Mouse (Mus musculus) telencephalon, adult 2 months (tissue): ENCODE data around the gene Ssh2.
"Not testable (repeated sequence)": the region's sequence is repeated elsewhere in the genome, so short reads cannot be mapped to it uniquely, and the experiment has no call there.

Experiments
- DNase-seq: peaks from one replicate; pipeline ENCODE4 v3.0.0-alpha.2; 2011; ENCODE audit warnings: low read depth, low spot score

The Ssh2 gene

GRCm38 (mm10) chr11:77348142-77348741 lies 132.2 kb downstream of the Ssh2 start:
- no peak for DNase-seq

GRCm38 (mm10) chr11:77348985-77349384 lies 132.9 kb downstream of the Ssh2 start:
- DNase-seq, result no peak

DNA sequence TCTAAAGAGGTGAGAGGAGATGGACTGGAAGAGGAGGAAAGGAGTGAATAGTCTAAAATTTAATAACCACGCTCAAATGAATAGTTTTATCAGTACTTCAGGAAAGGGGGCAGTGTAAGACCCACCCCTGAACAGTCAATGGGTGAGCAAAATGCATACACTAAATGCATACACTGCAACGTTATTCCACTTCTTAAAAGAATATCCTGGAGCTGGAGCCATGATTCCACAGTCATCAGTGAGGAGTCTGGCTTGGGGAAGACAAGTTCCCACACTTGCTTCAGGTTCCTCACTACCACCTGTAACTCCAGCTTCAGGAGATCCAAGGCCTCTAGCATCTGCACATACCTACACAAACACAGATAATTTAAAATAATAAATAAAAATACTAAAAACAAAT lies 133.6 kb downstream of the Ssh2 start:
- DNase-seq, result no peak

DNA sequence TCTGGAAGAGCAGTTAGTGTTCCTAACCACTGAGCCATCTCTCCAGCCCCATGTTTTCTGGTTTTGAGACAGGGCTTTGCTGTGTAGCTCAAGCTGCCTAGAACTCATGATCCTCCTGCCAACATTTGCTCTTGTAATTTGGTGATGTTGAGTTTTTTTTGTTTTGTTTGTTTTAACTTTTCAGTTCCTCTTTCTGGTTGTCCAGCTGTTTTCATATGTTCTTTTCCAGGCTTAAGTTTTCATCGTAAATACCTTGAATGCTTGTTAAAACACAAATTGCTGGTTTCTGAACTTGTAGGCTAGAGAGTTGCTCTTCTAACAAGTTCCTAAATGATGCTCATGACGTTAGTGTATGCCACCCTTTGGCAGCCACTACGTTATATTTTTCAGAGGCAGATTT lies 139.0 kb downstream of the Ssh2 start:
- no peak for DNase-seq

DNA sequence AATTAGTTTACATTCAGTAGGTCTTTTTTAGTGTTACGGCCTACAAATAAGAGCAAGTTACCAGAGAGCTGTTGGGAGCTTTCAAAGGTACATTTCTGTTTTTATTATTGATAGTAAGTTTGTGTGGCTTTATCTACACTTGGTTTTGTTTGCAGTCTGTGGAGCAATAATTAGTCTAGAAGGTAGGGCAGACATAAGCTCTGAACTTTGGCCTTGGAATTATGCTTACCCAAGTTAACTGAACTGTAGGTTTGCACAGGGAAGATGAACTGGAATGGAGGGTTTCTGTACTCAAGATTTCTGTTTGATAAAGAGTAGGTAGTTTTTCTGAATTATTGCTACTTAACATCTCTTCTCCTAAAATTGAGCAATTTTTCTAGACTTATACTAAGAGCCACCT lies 141.8 kb downstream of the Ssh2 start:
- no peak for DNase-seq

DNA sequence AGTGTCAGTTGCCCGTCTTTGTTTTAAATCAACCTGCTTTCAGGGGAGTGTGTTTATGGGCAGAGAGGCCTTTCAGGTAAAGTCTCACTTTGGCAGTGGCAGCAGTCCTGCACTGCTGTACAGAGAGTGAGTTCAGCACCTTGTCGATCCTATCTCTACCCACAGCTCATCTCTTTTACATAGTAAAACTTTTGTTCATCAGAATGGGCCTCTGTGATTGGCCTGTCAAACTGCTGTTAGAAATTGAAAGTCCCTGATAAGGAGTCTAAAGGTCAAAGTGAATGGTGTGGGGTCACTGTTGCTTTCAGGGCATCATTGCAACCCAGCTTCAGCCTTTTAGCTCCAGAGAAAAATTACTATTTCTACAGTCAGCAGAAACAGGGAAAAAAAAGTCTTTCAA lies 147.4 kb downstream of the Ssh2 start:
- no peak for DNase-seq

DNA sequence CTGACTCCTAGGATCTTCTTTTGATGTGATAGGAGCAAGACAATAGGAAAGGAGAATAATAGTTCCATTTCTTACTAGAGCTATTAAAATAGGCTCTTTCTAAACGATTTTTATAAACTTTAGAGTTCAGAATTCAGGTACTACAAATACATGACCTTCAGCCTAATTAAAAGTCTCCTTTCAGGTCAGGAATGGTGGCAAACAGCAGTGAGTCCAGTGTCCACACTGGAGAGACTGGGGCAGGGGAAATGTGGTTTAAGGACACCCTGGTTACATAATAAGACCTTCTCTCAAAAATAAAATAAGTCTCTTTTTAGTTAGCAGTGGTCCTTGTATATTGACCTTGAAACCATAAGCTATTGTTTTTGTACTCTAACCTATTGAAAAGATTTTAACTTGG lies 148.3 kb downstream of the Ssh2 start:
- DNase-seq, result no peak

DNA sequence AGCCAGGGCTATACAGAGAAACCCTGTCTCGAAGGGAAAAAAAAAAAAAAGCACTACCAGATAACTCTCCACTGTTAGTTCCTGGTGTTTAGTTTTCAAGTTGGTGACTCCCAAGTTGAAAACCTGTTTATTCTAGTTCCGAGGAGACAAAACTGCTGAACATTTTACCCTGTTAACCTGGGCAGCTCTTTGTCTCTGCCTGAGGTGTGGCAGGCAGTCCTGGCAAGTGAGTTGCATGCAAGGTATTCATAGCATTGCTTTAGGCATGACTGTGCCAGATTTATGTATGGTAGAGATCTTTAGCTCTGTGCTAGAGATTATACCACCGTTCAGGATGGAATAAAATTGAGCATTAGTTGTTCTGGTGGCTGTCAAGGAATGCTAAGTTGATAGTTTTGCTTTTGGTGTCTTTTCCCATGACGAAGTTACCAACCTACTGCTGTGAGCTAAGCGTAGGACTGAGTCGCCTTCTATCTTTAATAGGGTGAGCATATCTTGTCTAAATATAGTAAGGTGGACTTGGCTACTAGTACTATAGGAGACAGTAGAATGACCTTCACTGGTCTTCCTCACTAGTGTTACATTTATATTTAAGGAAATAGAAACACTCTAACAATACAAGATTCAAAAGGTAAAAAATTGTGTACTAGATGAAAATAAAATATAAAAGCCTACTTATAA lies 149.8 kb downstream of the Ssh2 start:
- no peak for DNase-seq

DNA sequence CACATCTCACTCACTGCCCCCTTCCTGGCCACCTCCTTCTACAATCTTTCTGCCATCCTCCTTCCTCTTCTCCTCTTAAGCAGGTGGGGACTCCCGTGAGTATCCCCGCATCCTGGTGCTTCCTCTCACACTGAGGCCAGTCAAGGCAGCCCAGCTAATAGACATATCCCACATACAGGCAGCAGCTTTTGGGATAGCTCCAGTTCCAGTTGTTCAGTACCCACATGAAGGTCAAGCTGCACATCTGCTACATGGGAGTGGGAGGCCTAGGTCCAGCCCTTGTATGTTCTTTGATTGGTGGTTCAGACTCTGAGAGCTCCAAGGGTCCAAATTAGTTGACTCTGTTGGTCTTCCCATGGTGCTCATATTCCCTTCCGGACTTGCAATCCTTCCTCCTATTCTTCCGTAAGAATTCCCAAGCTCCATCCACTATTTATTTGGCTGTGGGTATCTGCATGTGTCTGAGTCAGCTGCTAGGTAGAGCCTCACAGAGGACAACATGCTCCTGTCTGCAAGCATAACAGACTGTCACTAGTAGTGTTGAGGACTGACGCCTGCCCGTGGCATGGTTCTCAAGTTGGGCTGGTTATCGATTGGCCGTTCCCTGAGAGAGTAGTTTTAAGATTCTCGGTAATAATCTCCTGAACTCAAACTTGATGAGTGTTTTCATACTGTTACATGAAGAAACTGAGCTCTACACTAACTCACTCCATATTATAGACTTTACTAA lies 151.6 kb downstream of the Ssh2 start:
- no peak for DNase-seq

- no peak for DNase-seq
These were observed 153.2 kb downstream of the Ssh2 start for GRCm38 (mm10) chr11:77369188-77369840.

GRCm38 (mm10) chr11:77369841-77370191 lies 153.7 kb downstream of the Ssh2 start:
- no peak for DNase-seq

DNA sequence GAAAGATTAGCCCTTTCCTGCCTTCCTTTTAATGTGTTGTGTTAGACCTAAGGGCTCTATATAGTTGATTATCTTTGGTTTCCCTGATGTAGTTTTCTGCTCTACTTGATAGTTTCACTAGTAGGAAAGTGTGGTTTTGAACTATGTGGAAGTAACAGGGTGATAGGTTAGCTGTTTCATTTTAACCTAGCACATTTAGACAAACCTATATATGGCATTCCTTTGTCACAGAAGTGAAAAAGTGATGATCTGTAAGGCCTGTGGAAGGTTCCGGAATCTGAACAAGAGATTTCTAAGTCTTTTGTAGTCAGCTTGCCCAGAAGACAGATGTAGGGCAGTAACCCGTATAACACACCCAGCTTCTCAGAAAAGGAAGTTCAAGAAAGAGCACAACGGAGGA lies 155.0 kb downstream of the Ssh2 start:
- DNase-seq, result no peak

GRCm38 (mm10) chr11:77371696-77372095 lies 155.6 kb downstream of the Ssh2 start:
- no peak for DNase-seq

GRCm38 (mm10) chr11:77372196-77372904 lies 156.3 kb downstream of the Ssh2 start:
- DNase-seq, result no peak

DNA sequence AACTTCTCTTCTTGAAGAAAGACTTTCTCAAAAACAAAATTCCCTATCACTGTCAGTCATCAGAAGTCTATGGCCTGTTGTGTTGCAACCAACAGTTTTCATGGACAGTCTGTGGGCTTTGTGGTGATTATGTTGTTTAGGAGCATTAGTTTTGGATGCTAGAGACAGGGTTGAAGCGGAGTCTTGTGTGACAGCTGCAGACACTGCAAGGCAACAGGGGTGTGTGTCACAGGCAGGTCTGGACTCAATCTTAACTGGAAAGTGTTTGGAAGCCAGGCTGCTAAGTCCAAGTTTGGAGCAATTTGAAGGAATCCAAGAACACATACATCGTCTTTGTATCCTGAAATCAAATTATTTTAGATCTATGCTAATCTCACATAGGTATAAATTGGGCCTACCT lies 162.5 kb downstream of the Ssh2 start:
- DNase-seq, result no peak

GRCm38 (mm10) chr11:77381174-77381573 lies 165.1 kb downstream of the Ssh2 start:
- no peak for DNase-seq

DNA sequence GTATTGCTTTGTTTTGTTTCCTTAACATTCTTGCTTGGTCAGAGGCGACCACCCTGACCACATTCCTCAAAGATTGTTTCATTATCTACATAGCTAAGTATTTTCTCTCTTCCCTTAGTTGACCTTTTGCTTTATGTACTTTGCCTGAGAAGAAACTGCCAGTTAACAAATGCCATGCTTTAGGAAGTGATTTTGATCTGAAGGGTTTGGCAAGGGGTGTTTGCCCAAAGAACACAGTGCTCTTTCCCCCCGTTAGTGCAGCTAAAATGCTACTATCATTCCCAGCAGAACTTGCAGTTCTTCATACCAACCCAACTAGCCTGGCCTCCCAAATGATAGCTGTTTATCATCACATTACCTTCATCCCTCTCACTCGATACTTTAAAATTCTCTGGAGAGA lies 168.1 kb downstream of the Ssh2 start:
- no peak for DNase-seq

DNA sequence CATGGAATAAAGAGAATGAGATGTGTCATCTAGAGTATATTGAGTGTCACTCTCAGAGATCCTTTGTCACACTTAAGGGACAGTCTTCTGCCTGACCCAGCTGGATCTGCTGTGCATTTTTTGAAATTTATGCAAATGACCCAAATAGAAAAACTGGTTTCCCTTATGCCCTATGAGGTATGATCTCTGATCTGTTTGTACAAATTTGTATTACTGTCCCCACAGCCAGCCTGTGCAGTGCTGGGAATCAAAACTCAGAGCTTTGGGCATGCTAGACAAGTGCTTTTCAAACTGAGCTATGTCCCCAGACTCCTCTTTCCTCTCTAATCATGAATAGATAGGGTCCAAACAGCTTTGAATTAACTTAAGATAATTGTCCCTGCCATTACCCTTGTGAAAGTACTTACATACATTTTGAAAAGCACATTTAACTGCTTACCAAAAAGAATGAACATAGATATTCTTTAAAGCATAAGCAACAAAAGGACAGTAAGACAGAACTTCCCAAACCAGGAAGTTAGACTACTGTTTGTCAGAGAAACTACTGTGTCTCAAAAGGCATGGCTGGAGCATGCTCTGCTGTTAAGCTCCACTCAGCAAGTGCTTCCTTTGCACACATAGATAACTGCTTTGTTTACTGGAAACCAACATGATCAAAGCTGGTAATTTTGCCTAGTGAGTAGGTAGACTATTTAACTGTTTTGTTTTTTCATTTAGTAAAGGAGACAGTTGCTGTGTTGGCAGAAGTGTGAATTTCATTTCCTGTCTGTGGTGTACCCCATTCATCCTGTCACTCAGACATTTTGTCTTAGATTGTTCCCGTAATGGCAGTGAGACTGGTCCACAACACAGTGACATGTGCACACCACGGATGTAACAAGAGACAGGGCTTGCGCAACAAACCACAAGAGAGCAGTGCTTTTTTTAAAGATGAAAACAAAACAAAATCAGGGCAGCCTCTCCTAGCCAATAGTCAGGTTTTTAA lies 169.9 kb downstream of the Ssh2 start:
- peak; percentile 68 for DNase-seq

- not testable (repeated sequence) for DNase-seq
These were observed 172.1 kb downstream of the Ssh2 start for GRCm38 (mm10) chr11:77388197-77388596.

DNA sequence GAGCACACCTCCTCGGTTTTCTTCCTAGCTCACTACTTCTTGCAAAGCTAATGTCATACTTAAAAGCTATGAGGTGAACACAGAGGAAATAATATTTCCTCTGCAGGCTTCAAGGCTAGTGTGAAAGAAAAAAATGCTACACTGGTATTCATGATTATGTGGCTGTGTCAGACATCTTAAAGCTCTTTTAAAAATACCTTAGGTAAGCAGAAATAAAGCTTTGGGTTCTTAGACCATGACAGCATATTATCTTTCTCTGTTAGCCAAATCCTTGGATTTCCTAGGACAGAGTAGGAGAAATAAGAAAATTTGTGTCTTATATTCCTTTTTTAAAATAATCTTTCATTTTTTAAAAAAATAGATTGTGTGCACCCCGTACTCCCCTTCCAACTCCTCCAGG lies 179.5 kb downstream of the Ssh2 start:
- DNase-seq, result no peak

- DNase-seq, result no peak
These were observed 186.4 kb downstream of the Ssh2 start for GRCm38 (mm10) chr11:77402508-77402907.
